Mouse (Mus musculus) MEL (cell line): ENCODE results near the gene Grm7.

Experiments
- CHD2 ChIP-seq: IDR thresholded peaks from 2 replicates; pipeline ENCODE4 v1.6.1; 2011; ENCODE audit warnings: low read length, improper control_type of control experiment
- CTCF ChIP-seq, 3 experiments: IDR thresholded peaks in 2 of 3; conservative IDR thresholded peaks in 1 of 3; 2 replicates each; pipeline ENCODE4 v1.5.1; 2011 to 2012; ENCODE audit warnings: low read length in 3 of 3, low read depth in 2 of 3, mild to moderate bottlenecking in 2 of 3, improper control_type of control experiment in 1 of 3, inconsistent platforms in 1 of 3, mixed read lengths in 1 of 3, moderate library complexity in 1 of 3; ENCODE audit not compliant: control insufficient read depth in 1 of 3, insufficient read depth in 1 of 3, poor library complexity in 1 of 3, severe bottlenecking in 1 of 3
- GABPA ChIP-seq: IDR thresholded peaks from 2 replicates; pipeline ENCODE4 v1.6.1; 2012; ENCODE audit warnings: low read depth, mild to moderate bottlenecking, inconsistent platforms, low read length, improper control_type of control experiment, moderate library complexity
- GATA1 ChIP-seq: IDR thresholded peaks from 2 replicates; pipeline ENCODE4 v1.6.1; 2011; ENCODE audit warnings: low read depth, low read length, improper control_type of control experiment
- POLR2AphosphoS5 ChIP-seq: IDR thresholded peaks from 2 replicates; pipeline ENCODE4 v1.6.1; 2012; ENCODE audit warnings: low read depth, borderline replicate concordance, mild to moderate bottlenecking, inconsistent platforms, low read length, moderate library complexity, mixed read lengths

- TF ChIP-seq CHD2 (no peak), GATA1 (no peak), CTCF (IDR thresholded peaks at IDR 0.05 in 2 of 3, conservative IDR thresholded peaks at IDR 0.05 in 1 of 3; ENCODE audit: control insufficient read depth in 1 of 3, insufficient read depth in 1 of 3, low read depth in 2 of 3, low read length in 3 of 3, poor library complexity in 1 of 3, severe bottlenecking in 1 of 3) (no peak), POLR2AphosphoS5 (no peak), GABPA (no peak)
Measured at GRCm38 (mm10) chr6:111584851-111585250, 939.5 kb downstream of the Grm7 start.
